Mouse (Mus musculus) embryonic facial prominence, embryonic 15.5 days (tissue): ENCODE measurements around the gene Myo1h. TPM values are rescaled to one million over a fixed set of nuclear protein-coding genes. Genes with fewer than 3 reads are reported as not detected.

ENCODE experiments used
- ATAC-seq: fragments of 200-750 bp; cut with Nextera tagmentation; 2 replicates; pipeline ENCODE4 v1.8.0; 2017; ENCODE audit warnings: low read depth, moderate TSS enrichment; ENCODE audit not compliant: insufficient number of reproducible peaks, low FRiP score, low TSS enrichment
- H3K27ac ChIP-seq: fragments of 300-500 bp; sonication (generic); replicated peaks from 2 replicates; pipeline ENCODE4 v1.5.1; 2015; ENCODE audit warnings: mild to moderate bottlenecking, inconsistent platforms
- H3K27me3 ChIP-seq: fragments of 300-500 bp; sonication (generic); 2 replicates; pipeline ENCODE4 v1.6.1; 2015; ENCODE audit warnings: inconsistent platforms
- H3K36me3 ChIP-seq: fragments of 300-500 bp; sonication (generic); 2 replicates; pipeline ENCODE4 v1.6.1; 2015; ENCODE audit warnings: mild to moderate bottlenecking, inconsistent platforms
- H3K4me1 ChIP-seq: fragments of 300-500 bp; sonication (generic); 2 replicates; pipeline ENCODE4 v1.6.1; 2015; ENCODE audit warnings: inconsistent platforms
- H3K4me2 ChIP-seq: fragments of 300-500 bp; sonication (generic); replicated peaks from 2 replicates; pipeline ENCODE4 v1.6.1; 2015; ENCODE audit warnings: mild to moderate bottlenecking, inconsistent platforms
- H3K4me3 ChIP-seq: fragments of 300-500 bp; sonication (generic); replicated peaks from 2 replicates; pipeline ENCODE4 v1.5.1; 2015; ENCODE audit warnings: mild to moderate bottlenecking, inconsistent platforms
- H3K9ac ChIP-seq: fragments of 300-500 bp; sonication (generic); 2 replicates; pipeline ENCODE4 v1.6.1; 2015; ENCODE audit warnings: inconsistent platforms
- H3K9me3 ChIP-seq: fragments of 300-500 bp; sonication (generic); replicated peaks from 2 replicates; pipeline ENCODE4 v1.6.1; 2016; ENCODE audit warnings: inconsistent platforms
- WGBS: fragments of 180-500 bp; shearing (Covaris S2); methylation state at CpG from one replicate; pipeline ENCODE4 v1.1.7; 2015; 5-methylcytosine and 5-hydroxymethylcytosine counted together
- polyA plus RNA-seq: library from polyadenylated mRNA; unstranded; fragments of >200 nt; fragmentation: Nextera tagmentation; extraction: Ambion mirVana; gene quantifications from 2 replicates; pipeline ENCODE4 v1.2.1, GENCODE M21; 2015

Gene Myo1h
- polyA plus RNA-seq, 1 experiment from 2014 or later = 5.8 TPM

DNA sequence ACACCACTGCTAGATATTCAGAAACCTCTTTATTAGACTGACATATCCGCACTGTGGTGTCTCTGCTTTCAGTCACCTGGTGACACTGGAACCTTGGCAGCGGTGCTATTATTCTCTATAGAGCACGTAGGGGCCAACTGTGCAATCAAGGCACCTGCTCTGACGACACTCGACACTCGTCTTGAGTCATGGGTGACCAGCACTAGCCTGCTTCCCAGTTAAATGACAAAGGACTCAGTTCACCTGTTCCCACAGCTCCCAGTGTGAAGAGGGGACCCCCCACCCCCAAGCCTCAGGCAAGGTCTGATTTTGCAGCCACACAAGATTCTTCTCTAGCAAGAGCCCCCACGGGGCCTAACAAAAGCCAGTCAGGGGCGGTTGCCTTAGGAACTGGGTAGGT lies 13.6 kb upstream of the Myo1h start:
- H3K4me3 ChIP-seq = no peak overlapping the region
- no peak; the same call in 1 of the 2 replicates for ATAC-seq
- no peak overlapping the region for H3K4me2 ChIP-seq
- no peaks in the 10 kb centered on the region for H3K9me3 ChIP-seq
- H3K27me3 ChIP-seq = peaks cover 79% of the 10 kb centered on the region
- peaks cover 22% of the 10 kb centered on the region for H3K4me1 ChIP-seq
- no peak overlapping the region for H3K27ac ChIP-seq
- H3K9ac ChIP-seq = no peak overlapping the region
- 14% methylated on average over 8 of the region's 8 CpGs for WGBS
- H3K36me3 ChIP-seq = no peaks in the 10 kb centered on the region

- Histone ChIP-seq H3K36me3 (no peaks in the 10 kb centered on the region), H3K9me3 (no peaks in the 10 kb centered on the region), H3K27ac (no peak overlapping the region), H3K9ac (no peak overlapping the region), H3K4me2 (no peak overlapping the region), H3K4me1 (peaks cover 22% of the 10 kb centered on the region), H3K4me3 (no peak overlapping the region), H3K27me3 (peaks cover 72% of the 10 kb centered on the region)
- no peak for ATAC-seq
- 24% methylated on average over 16 of the region's 16 CpGs for WGBS
Measured at GRCm38 (mm10) chr5:114275991-114276390, 13.0 kb upstream of the Myo1h start.

DNA sequence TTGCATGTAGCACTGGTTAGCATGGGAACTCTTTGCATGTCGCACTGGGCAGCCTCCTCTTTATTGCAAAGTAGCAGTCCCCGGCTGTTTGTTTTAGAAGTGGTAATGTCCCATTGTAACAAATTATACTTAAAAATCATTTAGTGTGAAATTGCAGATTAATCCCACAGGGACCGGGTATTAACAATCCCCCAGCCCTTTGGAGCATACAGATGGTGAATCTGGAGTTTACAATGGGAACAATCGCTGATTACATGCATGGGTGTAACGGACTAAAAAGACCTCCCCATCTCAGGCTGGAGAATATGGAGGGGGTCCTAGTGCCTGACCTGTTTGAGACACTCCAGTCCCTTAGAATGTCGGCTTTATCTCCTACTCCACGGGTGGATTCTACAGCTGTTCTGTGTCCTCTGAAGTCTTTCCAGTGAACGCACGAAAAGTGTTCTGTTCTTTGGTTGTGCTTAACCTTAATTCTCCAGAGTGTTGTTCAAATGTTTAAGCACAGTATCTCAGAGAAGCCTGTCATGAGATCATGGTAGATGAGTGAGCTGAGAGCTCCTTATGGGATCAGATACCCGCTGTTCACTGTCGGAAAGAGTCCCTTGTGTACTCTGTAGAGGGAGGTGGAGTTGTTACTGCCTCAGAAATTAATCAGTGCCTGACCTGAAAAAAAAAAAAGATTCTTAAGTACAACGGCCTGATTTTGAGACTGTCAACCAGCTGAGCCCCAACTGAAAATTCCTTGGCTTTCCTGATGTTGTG lies 9.4 kb upstream of the Myo1h start:
- Histone ChIP-seq H3K4me2 (no peak overlapping the region), H3K27me3 (peaks cover 36% of the 10 kb centered on the region), H3K9me3 (no peaks in the 10 kb centered on the region), H3K9ac (no peak overlapping the region), H3K36me3 (no peaks in the 10 kb centered on the region), H3K4me3 (no peak overlapping the region), H3K27ac (no peak overlapping the region), H3K4me1 (0 out of 2 replicates have a peak, but pooled peaks cover under 1% of the 10 kb centered on the region)
- ATAC-seq = no peak
- WGBS = 54% methylated on average over 12 of the region's 12 CpGs

- no peaks in the 10 kb centered on the region for H3K36me3 ChIP-seq
- 46% methylated on average over 6 of the region's 6 CpGs for WGBS
- H3K4me2 ChIP-seq = no peak overlapping the region
- H3K9me3 ChIP-seq = no peaks in the 10 kb centered on the region
- H3K27ac ChIP-seq = no peak overlapping the region
- no peak overlapping the region for H3K4me3 ChIP-seq
- peaks cover 10% of the 10 kb centered on the region for H3K27me3 ChIP-seq
- H3K9ac ChIP-seq = no peak overlapping the region
- no peaks in the 10 kb centered on the region for H3K4me1 ChIP-seq
- no peak for ATAC-seq
Measured at GRCm38 (mm10) chr5:114282346-114282745, 6.6 kb upstream of the Myo1h start.

DNA sequence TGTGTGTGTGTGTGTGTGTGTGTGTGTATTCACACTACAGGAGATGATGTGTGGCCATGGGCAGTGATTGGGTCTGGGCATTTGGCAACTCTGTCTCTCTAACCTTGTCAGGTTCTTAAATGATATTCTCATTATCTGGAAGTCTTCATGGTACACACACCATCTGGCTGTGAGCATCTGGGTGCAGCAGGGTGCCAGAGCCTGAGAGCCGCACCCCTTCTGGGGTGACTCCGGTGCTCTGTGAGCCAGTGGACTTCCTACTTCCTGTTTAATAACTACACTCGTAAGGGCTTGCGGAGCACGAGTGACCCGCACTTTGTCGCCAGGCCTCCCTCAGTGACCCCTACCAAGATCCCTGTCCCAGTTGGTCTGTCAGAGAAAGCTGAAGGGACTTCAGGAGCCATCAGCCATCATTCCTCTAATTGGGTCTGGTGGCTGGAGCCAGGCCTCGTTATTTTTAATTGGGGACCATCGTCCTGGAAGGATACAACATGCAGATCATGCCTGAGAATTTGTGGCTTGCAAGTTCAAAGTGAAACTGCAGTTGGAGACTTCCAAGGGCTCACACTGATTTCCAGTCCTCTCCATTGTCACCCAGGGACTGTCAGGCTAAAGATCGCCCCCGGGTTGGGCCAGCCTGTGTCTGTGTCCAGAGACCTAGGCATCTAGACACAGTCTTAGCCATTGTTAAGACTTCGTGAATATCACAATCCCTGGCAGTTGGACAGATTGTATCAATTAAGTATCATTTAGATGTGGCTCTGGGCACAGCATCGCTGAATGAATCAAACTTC lies 4.2 kb upstream of the Myo1h start:
- WGBS = 41% methylated on average over 13 of the region's 13 CpGs
- Histone ChIP-seq H3K27ac (no peak overlapping the region), H3K4me2 (no peak overlapping the region), H3K36me3 (no peaks in the 10 kb centered on the region), H3K27me3 (0 out of 2 replicates have a peak, but pooled peaks cover 3% of the 10 kb centered on the region), H3K9ac (no peak overlapping the region), H3K4me1 (no peaks in the 10 kb centered on the region), H3K9me3 (no peaks in the 10 kb centered on the region), H3K4me3 (no peak overlapping the region)
- ATAC-seq = no peak

DNA sequence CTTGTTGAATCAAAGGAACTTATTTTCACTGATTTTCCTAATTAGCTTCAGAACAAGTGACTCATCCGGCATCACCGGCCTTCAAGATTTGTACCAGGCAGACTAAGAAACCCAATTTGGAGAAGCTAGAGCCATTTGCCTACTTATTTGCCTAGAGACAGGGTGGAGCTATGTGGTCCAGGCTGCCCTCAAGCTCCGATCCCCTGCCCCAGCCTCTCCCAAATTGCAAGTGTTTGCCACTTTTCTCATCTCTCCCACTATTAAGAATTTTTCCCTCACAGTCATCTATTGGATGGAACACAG lies 3.6 kb upstream of the Myo1h start:
- Histone ChIP-seq H3K27ac (no peak overlapping the region), H3K9ac (no peak overlapping the region), H3K9me3 (no peaks in the 10 kb centered on the region), H3K4me2 (no peak overlapping the region), H3K36me3 (no peaks in the 10 kb centered on the region), H3K27me3 (0 out of 2 replicates have a peak, but pooled peaks cover 3% of the 10 kb centered on the region), H3K4me1 (no peaks in the 10 kb centered on the region), H3K4me3 (no peak overlapping the region)
- no peak for ATAC-seq
- WGBS = 44% methylated on average over 3 of the region's 3 CpGs

DNA sequence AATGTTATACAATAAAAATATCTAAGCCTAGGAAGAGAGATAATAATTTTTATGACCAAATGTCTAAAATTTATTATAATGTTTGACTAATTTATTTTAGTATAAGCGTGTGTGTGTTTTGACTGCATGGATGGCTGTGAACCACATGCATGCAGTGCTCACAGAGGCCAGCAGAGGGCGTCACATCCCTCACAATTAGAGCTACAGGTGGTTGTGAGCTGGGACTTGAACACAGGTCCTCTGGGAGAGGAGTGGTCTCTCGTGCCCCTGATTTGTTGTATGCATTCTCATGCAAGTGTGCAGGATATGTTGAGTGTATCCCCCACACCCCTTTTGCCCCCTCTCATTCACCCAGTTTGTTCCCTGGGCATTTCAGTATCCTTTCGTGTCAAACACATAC lies 2.9 kb upstream of the Myo1h start:
- H3K36me3 ChIP-seq = no peaks in the 10 kb centered on the region
- ATAC-seq = no peak
- no peak overlapping the region for H3K9ac ChIP-seq
- H3K4me2 ChIP-seq = no peak overlapping the region
- H3K4me3 ChIP-seq = no peak overlapping the region
- no peaks in the 10 kb centered on the region for H3K4me1 ChIP-seq
- H3K9me3 ChIP-seq = no peaks in the 10 kb centered on the region
- H3K27me3 ChIP-seq = 0 out of 2 replicates have a peak, but pooled peaks cover 3% of the 10 kb centered on the region
- WGBS = 78% methylated on average over 4 of the region's 4 CpGs
- no peak overlapping the region for H3K27ac ChIP-seq

GRCm38 (mm10) chr5:114286872-114287571 lies 1.9 kb upstream of the Myo1h start:
- Histone ChIP-seq H3K4me3 (no peak overlapping the region), H3K4me2 (no peak overlapping the region), H3K4me1 (no peaks in the 10 kb centered on the region), H3K27ac (no peak overlapping the region), H3K36me3 (no peaks in the 10 kb centered on the region), H3K27me3 (0 out of 2 replicates have a peak, but pooled peaks cover 3% of the 10 kb centered on the region), H3K9ac (no peak overlapping the region), H3K9me3 (no peaks in the 10 kb centered on the region)
- 82% methylated on average over 16 of the region's 16 CpGs for WGBS
- no peak for ATAC-seq

GRCm38 (mm10) chr5:114288396-114288795 lies 570 bp upstream of the Myo1h start:
- no peak overlapping the region for H3K4me3 ChIP-seq
- H3K9me3 ChIP-seq = no peaks in the 10 kb centered on the region
- no peak overlapping the region for H3K9ac ChIP-seq
- ATAC-seq = no peak
- no peak overlapping the region for H3K27ac ChIP-seq
- H3K4me2 ChIP-seq = no peak overlapping the region
- no peaks in the 10 kb centered on the region for H3K4me1 ChIP-seq
- no peaks in the 10 kb centered on the region for H3K36me3 ChIP-seq
- H3K27me3 ChIP-seq = 0 out of 2 replicates have a peak, but pooled peaks cover 3% of the 10 kb centered on the region
- WGBS = 79% methylated on average over 5 of the region's 5 CpGs

GRCm38 (mm10) chr5:114290004-114290403 lies 1.0 kb downstream of the Myo1h start:
- Histone ChIP-seq H3K36me3 (no peaks in the 10 kb centered on the region), H3K9me3 (no peaks in the 10 kb centered on the region), H3K4me3 (no peak overlapping the region), H3K27ac (no peak overlapping the region), H3K27me3 (0 out of 2 replicates have a peak, but pooled peaks cover 3% of the 10 kb centered on the region), H3K4me1 (no peaks in the 10 kb centered on the region), H3K9ac (no peak overlapping the region), H3K4me2 (no peak overlapping the region)
- no peak for ATAC-seq
- 60% methylated on average over 3 of the region's 3 CpGs for WGBS
